Mouse (Mus musculus) gastrocnemius, adult 18-20 months (tissue): ENCODE results near the gene Lrfn3. TPM values are rescaled to one million over a fixed set of nuclear protein-coding genes. Genes with fewer than 3 reads are reported as not detected.

ENCODE experiments used
- DNase-seq: peaks from one replicate; pipeline ENCODE4 v3.0.0; 2021; ENCODE audit warnings: low spot score
- long read RNA-seq, 2 experiments: library from polyadenylated mRNA; stranded (forward); transcript quantifications; one replicate each; pipeline ENCODE4 v2.0.0; 2021
- total RNA-seq, 2 experiments: library from RNA; stranded (reverse); gene quantifications; 2 replicates each; pipeline ENCODE4 v1.2.3; 2021

Gene Lrfn3
- total RNA-seq = 1 to 10 TPM; 4.7 to 5.3 TPM
- long read RNA-seq, experiment 1, transcript Lrfn3-201 (3 exons, 2,886 nt) = major isoform, 7 of 11 reads
- long read RNA-seq, experiment 1, partial matches to known transcripts = 4 of 11 reads
- long read RNA-seq, experiment 1, other reads (novel, unspliced or antisense) = 0 of 11 reads
- long read RNA-seq, experiment 2, partial matches to known transcripts = 1 of 4 reads
- long read RNA-seq, experiment 2, other reads (novel, unspliced or antisense) = 0 of 4 reads

DNA sequence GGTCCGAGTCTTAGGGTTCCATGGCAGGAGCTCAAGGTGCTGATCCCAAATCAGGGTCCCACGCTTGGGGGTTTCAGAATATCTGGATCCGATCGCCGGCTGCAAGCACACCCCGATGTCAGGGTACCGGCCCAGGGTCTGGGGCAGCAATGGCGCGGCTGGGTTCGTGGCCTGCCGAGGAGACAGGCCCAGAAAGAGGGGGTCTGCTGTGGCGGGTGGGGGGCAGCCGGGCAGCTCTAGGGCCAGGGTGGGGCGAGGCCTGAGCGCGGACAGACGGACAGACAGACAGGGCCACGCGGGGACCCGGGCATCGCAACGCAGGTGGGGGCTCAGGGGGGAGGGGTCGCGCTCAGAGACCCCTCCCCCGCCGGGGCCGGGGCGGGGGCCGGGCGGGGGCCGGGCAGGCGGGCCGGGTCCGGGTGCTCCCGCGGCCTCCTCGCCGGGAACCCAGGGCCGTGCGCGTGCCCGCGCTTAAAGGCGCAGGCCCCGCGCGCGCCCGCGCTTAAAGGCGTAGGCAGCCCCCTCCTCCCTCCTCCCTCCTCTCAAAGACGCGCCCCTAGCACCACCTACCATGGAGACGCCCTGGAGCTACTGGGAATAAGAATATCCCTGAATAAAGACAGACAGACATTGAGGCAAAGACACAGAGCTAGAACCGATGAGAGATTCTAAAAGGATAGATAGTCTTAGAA is at the start of gene Lrfn3:
Gene Lrfn3 (minus strand): TSS at position 121 of the 692 bp plus-strand sequence.
- peak; percentile 29 for DNase-seq

DNA sequence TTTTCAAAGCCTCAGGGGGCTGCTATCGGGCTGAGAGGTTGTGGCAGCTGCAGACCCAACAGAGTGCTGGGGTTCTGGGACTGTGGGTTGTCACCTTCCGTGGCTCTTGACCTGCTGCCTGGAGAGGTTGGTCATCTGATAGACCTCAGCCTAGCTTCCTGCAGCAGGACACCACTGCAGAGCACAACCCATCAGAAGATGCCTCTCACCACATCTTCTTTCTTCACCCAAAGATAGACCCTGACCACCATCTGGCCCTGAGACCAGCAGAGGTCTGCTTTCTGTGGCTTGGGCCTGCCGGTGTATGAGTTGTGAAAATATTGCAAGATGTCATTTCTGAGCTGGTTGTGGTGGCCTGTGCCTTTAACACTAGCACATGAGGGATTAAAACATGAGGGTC is 48.5 kb upstream of the Lrfn3 start:
- DNase-seq = no peak

DNA sequence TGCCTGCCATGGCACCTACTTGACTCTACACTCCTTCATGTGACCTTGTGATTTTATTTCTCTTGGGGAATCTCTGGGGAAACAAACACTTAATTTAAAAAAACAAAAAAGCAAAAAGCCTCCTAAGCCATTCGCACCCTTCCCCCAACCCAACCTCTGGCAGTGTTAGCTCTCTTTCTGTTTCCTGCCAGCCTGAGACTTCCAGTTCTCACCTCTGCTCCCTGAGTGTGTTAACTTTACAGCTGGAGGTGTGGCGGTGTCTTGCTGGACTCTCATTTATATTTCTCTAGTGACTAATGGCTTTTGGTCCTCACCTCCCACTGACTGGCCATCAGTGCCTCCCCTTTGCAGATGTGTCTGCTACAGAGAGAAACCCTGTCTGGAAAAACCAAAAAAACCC is 47.2 kb upstream of the Lrfn3 start:
- no peak for DNase-seq

DNA sequence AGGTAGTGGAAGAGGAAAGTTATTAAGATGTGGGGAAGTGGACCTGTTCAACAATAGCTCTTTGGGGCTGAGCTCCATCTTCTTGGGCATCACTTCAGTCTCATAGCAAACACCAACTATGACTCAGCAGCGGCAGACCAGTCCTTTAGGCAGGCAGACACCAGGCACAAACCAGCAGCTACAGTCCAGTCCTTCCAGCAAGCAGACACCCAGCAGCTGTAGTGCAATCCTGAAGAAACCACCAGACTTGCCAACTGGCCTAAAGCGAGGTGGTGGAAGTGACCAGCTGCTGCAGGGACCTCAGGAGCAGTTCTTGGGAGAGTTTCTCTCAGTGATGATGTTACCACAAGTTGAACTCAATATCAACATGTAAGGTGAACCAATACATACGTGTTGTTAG is 46.1 kb upstream of the Lrfn3 start:
- no peak for DNase-seq

DNA sequence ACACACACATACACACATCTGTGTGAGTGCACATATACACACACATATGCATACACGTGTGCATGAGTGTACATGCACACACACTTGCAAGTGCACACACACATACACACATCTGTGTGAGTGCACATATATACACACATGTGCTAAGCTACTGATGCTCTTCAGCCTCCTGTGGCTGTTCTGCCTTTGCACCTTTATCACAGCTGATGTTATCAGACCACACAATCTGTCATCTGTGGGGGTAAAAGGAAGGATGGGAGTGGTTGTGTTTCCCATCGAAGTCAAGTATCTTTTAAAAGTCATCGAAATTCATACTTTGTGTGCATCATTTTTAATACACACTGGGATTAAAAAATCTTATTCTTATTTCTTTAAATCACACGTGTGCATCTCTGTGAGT is 39.8 kb upstream of the Lrfn3 start:
- no peak for DNase-seq

DNA sequence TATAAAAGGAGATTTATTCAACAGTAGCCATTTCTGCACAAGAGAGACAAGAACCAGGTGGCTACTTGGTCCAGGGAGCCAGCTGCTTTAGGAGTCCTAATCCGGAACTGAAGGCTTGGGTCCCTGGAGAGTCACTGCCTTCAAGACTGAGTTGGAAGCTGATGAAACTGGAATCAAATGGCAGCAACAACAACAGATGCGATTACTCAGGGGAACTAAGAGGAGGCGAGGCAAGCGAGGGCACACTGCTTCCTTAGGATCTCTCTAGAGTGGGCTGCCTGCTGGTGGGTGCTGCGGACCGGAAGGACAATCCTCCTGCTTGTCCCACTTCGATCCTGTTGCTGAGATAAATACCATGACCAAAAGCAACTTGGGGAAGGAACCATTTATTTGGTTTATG is 37.1 kb upstream of the Lrfn3 start:
- no peak for DNase-seq

DNA sequence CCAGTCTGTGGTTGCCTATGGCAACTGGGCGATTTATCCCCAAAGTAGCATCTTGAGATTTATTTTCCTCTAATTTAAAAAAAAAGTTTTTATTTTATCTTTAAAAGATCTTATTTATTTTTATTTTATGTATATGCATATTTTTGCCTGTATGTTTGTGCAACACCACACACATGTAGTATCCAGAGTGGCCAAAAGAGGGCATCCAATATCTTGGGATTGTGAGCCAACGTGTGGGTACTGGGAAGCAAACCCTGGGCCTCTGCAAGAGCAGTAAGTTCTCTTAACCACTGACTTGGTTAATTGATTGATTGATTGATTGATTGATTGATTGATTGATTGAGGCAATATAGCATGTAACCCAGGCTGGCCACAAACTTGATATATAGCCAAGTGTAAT is 32.3 kb upstream of the Lrfn3 start:
- no peak for DNase-seq

DNA sequence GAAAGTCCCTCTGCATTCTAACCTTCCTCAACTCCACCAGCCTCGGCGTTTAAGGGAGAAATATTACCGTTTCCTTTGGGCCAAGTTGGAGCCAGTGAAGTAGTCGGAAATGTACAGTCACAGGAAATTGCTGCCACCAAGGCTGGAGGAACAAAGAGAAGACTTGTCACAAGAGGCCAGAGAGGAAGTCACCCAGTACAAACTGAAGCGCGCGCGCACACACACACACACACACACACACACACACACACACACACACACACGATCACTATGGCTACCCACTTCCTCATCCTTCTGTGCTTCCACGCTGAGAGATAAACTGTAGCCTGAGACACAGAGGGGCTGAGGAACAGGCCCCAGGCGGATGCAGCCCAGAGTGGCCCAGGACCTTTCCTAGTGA is 31.8 kb upstream of the Lrfn3 start:
- no peak for DNase-seq

DNA sequence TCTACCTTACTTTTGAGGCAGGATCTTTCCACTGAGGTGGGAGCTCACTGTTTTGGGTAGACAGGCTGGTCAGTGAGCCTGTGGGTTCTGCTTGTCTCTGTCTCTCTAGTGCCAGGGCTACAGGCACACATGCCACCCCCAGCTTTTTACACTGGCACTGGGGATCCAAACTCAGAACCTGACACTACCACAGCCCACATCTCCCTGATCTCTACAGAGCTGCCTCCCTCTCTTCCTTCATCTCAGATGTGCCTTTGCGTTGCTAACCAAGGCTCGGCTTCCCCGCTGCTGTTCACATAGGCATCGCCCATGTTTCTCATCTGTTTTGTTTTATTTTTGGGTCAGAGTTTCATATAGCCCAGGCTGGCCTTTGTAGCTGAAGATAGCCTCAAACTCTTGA is 31.1 kb upstream of the Lrfn3 start:
- no peak for DNase-seq

DNA sequence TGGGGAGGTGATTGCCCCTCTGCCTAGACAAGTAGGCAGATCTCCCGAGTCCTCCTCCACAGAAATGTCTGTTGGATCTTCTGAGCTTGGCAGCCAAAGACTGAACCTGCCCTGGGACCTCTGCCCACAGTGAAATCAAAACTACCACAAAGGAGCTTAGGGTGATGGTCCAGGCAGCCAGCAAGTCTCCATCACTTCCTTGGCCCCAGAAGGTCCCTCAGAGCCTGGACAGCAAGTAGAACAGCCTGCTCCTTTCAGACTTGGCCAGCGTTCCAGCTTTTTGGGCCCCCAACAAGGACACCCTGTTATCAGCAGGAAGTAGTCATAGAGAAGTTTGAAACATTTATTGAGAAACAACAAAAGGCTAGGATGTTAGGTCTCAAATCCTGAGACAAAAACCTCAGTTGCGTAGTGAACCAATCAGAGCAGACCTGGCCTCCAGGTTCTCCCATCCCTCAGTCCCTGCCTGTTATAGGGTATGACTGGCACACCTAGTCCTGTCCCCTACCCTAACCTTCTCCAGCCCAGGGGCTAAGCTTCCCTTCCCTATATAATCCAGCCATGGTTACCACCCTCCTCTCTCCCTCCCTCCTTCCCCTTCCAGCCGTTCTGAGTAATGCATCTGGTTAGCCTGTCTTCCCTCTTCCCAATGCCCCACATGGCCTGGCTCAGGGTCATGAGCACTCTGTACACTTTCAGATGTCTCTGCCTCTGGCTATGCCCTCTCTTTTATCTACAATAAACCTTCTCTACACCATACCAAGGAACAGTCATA is 30.4 kb upstream of the Lrfn3 start:
- no peak for DNase-seq

DNA sequence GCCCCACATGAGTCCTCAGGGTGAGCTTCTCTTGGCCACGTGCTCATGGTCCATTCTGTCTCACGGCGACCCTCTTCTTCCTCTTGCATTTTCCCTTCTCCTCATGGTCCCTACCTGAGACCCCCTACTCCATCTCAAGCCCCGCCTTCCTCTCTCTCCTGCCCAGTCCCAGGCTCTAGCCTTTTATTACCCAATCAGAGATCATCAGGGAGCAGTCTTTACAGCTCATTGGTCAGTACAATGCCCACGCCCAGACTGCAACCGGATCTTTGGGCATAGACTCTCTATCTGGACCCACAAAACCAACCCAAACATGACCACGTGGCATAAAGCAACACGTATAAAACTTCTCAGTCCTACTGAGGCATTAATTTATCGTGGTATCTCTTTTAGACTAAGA is 21.5 kb upstream of the Lrfn3 start:
- no peak for DNase-seq

DNA sequence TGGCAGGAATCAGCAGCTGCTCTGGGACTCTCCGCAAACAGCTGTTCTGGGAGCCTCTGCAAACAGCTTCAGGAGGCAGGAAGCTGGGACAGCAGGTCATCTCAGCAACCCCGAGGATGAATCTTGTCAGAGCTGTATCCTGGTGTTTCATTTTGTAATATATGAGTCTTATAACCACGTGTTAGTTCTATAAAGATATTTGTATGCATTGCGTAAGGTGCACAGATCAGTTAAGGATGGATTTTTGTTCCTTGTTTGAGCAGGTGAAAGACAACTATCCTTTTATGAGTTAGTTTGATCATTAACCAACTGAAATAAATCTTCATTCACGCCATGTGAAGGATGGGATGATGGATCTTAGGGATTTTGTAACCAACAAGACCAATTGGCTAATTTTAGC is 17.5 kb upstream of the Lrfn3 start:
- DNase-seq = no peak

DNA sequence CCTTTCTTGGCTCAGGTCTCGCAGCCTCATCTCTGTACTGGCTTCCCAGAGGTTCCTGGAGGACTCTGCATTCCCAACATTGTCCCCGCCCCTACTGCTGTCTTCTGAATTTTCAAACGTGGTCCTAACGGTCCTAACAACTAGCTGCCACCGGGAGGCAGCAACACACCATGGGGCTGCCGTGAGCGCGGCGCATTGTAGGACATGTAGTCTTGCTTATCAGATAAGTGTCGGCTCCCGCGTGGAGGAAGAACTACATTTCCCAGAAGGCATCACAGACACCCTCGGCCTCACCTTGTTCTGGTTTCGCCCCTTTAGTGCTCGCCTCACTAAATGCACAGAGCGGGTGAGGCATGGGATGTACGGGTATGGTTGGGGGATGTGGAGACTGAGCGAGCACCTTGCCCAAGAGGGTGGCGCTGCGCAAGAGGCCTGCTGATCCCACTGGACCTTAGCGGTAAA is 11.0 kb upstream of the Lrfn3 start:
- peak; percentile 94 for DNase-seq

DNA sequence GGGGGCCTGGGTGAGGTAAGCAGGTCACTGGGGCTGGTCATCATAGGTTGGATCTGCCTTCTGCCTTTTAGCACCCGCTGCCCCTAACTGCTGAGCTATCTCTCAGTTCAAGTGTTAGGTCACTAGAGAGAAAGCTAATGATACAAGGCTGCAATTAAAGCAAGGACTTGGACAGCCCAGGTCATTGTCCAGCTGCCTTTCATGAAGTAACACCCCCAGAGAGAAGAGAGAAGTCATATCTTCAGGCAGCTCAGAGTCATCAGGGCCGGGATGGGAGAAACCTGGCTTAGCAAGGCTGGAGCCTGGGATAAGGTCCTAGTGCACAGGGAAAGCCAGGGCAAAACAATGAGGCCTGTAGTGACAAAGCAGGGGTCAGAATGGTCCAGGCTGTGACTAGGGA is 4.9 kb upstream of the Lrfn3 start:
- no peak for DNase-seq

DNA sequence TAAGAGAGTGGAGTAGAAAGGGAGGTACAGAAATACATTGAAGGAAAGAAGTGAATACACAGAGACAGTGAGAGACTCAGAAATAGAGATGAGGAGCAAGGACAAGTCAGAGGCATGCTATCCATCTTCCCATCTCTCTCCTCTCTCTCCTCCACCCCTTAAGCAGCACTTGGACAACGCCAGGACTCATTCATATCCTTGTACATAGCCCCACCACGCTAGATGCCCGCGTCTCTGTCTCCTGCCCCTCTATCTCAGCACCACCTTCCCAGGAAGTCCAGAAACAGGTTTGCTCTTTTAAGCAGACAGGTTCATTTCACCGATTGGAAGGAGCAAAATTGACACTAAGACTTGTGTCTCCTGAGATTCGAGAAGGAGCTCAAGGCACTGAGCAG is 769 bp upstream of the Lrfn3 start:
- DNase-seq = no peak

DNA sequence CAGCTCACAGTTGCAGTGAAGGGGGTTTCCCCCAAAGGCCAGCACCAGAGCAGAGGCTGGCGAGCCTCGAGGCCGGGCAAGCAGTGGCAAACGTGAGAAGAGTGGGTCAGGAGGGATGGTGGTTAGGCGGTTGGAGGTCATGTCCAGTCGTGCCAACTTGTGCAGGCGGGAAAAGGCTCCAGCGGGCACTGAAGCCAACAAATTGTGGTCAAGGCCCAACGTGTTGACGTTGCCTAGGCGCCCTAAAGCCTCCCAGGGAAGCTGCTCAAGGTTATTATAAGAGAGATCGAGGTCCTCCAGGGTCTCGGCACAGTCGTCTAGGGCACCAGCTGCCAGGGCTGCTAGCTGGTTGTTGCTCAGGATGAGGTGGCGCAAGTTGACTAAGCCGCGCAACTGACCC is 2.5 kb downstream of the Lrfn3 start:
- no peak for DNase-seq

DNA sequence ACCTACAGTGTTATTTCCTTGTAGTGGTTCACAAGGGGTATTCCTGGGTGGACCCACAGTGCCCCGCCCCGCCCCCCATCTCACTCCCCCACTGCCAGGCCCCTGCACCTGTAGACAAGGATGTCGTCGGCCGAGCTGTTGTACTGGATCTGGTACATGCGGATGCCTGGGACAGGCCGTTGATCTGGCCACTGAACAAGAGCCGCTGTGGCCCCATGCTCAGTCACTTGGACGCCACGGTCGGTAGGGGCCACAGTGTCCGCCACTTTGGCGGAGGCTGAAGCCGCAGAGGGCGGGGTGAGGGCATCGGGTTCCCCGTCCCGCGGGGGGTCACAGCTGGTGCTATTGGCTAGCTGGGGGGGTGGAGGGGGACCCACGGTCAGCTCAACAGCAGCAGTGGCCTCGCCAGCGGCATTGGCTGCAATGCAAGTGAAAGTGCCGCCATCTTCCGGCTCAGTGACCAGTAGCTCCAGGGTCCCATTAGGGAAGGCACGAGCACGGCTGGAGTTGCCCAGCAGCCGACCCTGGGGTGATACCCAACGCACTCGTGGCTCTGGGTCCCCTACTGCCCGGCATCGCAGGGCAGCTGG is 3.2 kb downstream of the Lrfn3 start:
- DNase-seq = no peak

DNA sequence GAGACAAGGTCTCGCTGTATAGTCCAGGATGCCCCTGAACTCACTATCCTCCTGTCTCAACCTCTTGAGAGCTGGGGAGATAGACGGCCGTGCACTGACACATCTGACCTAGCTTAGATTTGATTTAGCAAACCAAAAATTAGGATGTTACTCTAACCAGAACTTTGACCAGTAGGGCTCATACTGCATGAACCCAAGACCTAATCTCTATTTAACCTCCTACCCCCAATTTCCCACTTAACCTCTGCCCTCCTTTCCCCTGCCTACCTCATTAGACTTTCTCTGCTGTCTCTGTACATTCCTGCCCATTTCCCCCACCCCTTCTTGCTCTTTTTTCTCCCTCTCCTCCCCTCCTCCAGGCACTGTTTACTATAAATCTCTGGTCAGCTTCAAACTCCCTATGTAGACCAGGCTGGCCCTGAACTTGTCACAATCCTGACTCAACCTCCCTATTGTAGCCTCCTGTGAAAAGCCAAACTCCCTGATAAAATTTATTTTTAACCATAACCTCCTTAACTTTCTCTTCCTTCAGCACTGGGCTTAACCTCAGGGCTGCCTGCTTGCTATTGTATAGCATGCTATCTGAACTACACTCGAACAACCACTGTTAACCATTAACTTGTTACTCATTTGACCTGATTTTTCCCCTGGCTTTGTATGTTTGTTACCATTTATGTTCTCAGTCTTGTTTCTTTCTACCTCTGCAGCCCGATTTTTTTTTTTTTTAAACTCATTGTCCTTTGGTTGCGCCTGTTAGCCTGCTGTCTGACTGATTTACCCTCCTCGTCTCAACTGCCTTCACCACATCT is 4.0 kb downstream of the Lrfn3 start:
- no peak for DNase-seq

DNA sequence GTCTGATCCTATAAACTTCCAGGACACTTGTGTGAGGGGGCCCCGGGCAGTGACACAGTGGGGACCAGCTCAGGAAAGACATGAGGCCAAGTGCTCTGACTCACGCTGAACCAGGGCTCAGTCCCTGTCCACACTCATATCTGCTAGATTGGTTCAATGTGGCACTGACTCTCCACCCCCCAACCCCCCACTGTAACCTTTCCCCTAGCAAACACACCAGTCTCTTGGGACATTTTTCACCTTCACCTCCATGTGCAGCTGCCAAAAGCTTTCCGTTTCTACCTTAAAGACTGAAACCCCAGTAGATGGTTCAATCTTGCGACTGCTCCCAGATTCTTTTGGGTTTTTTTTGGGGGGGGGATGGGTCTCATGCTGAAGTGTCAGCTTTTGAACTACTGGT is 8.5 kb downstream of the Lrfn3 start:
- no peak for DNase-seq

DNA sequence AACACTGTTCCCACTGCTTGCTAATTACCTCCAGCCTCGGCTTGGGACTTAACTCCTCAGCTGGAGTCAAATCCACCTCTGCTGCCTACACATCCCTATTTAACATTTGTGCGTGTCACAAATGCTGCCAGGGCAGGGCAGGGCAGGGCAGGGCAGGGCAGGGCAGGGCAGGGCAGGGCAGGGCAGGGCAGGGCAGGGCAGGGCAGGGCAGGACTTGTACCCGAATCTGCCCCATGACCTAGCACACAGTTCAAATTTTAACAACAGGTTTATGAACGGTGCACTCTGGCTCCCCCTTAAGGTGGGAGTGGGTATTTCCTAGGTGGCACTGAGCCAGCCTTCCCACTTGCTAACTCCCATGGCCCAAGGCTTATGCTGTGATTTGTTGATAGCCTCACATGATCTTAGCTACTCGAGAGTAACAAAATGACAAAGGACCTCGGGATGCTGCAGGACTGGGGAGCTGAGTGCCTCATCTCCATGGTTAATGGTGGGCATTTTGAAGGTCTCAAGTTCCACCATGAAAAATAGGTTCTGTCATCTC is 9.2 kb downstream of the Lrfn3 start:
- DNase-seq = peak; percentile 78

DNA sequence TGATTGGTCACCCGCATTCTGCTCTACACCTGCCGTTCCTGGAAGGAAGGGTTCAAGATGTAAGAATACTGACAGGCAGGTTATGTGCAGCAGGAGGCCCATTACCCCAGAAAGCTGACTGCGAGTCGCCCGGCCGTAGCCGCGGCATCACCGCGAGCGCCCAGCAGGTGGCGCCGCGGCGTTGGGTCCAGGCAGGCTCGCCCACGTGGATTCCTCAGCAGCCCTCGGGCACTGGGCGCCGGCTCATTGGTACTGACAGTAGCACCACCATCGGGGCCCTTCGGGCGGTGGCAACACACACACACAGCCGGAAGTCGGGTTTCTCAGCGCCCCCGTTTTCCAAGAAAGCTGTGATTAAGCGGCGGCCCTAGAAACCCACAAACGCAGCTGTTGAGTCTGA is 14.7 kb downstream of the Lrfn3 start:
- peak; percentile 35 for DNase-seq
